Mouse (Mus musculus) bone marrow macrophage, adult 2 months (primary cell): ENCODE measurements at regions not wholly inside any gene's neighbourhood (a gene's known extent, or its start where the extent isn't known, plus 50 kb on each side); places are given as distances from the start of the nearest gene placed in this dataset.

Experiments used
- CTCF ChIP-seq: IDR thresholded peaks from 2 replicates; pipeline ENCODE4 v1.5.1; 2012; ENCODE audit warnings: low read depth, mild to moderate bottlenecking, low read length, moderate library complexity
- POLR2A ChIP-seq: IDR thresholded peaks from 2 replicates; pipeline ENCODE4 v1.6.1; 2012; ENCODE audit warnings: mild to moderate bottlenecking, low read depth, low read length, borderline replicate concordance

DNA sequence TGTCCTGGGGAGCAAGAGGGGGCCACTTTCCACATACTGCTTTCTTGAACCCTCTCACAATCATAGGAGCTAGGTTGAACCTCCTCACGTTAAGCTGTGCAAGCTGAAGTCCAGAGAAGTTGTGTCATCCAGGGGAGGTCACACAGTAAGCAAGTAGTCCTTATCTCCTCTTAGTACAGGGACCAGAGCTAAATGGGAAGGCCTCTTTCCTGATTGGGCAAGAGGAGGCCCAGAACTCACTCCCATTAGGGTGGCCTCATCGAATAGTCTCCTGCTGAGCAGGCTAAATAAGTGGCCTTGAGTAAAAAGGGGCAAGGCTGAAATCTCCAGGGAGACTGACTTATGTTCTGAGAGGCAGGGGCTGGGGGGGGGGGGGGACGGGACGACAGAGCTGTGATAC lies 966.5 kb downstream of the 4930447A16Rik start:
- no peak for TF ChIP-seq POLR2A
- no peak for TF ChIP-seq CTCF
